ENCODE assay signal across 8 mouse cellular contexts in the genomic region with DNA sequence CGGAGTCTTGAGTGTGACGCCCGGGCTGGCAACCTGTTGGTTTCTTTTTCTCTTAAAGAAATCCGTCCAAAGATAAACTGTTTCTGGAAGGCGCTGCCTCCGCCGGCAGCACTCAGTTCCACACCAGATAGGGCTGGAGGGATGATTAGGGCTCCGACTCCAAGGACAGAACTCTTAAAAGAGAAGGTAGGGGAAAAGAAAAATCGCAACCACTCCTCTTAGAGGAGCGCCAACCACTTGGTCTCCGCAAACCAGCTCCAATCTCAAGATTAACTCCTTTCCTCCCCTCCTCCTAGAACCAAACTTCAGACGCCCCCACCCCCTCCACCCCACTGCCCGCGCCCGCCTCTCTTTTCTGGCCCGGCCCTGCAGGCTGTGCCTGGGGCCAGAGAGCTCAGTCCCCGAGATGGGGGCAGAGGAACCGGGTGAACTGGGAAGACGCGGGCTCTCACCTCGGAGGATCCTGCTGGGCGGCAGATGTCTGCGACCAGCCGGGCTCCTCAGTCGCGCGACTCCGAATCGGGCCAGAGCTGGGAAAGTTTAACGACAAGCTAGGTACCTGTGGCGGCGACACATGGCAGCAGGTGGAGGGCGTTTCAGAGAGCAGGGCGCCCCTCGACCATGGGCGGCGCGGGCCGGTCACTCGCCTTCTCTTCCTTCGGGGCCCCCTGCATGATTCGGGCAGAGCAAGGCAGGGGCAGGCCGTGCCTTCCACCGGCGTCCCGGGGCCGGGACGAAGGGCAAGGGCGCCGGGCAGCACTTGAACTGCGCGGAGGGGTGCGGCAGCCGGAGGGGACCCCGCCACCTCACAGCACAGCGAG. TPM values are rescaled to one million over a fixed set of nuclear protein-coding genes. Genes with fewer than 3 reads are reported as not detected.
DNase-seq lines count a peak whose midpoint lies in the region; ATAC-seq and TF ChIP-seq lines count a peak whose summit lies in the region.

No protein-coding gene starts in this region.

- H3K4me3 ChIP-seq in G1E (ENCODE audit: low read depth, low read length) = peak overlapping the region; percentile 90
- peak overlapping the region; percentile 83 for H3K4me3 ChIP-seq in heart, embryonic 13.5 days
- H3K4me3 ChIP-seq in liver, embryonic 13.5 days (replicated peaks) = peak overlapping the region; percentile 93

- peak overlapping the region; percentile 91 for H3K9ac ChIP-seq in heart, embryonic 13.5 days
- H3K9ac ChIP-seq in liver, embryonic 13.5 days = peak overlapping the region; percentile 96

- H3K27ac ChIP-seq in heart, embryonic 13.5 days (replicated peaks) = peak overlapping the region; percentile 84
- peak overlapping the region; percentile 88 for H3K27ac ChIP-seq in liver, embryonic 13.5 days

- no peaks in the 10 kb centered on the region for H3K27me3 ChIP-seq in G1E (ENCODE audit: insufficient read depth, low read length)
- H3K27me3 ChIP-seq in heart, embryonic 13.5 days (replicated peaks) = peaks cover 26% of the 10 kb centered on the region
- peaks cover 11% of the 10 kb centered on the region for H3K27me3 ChIP-seq in liver, embryonic 13.5 days
- no peaks in the 10 kb centered on the region; the same call in 1 of the 2 replicates for H3K27me3 ChIP-seq in splenic B cell, adult 2 months (ENCODE audit: control insufficient read depth, insufficient read depth, low read length, poor library complexity, severe bottlenecking)

- TF ChIP-seq CTCF in G1E (IDR thresholded peaks at IDR 0.05; ENCODE audit: low read depth, low read length) = no peak

- H3K9me3 ChIP-seq in G1E (replicated peaks) = no peaks in the 10 kb centered on the region
- H3K9me3 ChIP-seq in heart, embryonic 13.5 days = no peaks in the 10 kb centered on the region
- H3K9me3 ChIP-seq in liver, embryonic 13.5 days (replicated peaks) = no peaks in the 10 kb centered on the region

- H3K36me3 ChIP-seq in G1E (replicated peaks) = peaks cover 26% of the 10 kb centered on the region
- no peaks in the 10 kb centered on the region for H3K36me3 ChIP-seq in heart, embryonic 13.5 days
- H3K36me3 ChIP-seq in liver, embryonic 13.5 days = peaks cover 23% of the 10 kb centered on the region
- no peaks in the 10 kb centered on the region for H3K36me3 ChIP-seq in splenic B cell, adult 2 months (ENCODE audit: control insufficient read depth, insufficient read depth, low read length, poor library complexity, severe bottlenecking)

- peaks cover 69% of the 10 kb centered on the region for H3K4me1 ChIP-seq in G1E (ENCODE audit: insufficient read depth, low read depth, low read length)
- peaks cover 62% of the 10 kb centered on the region for H3K4me1 ChIP-seq in heart, embryonic 13.5 days
- H3K4me1 ChIP-seq in liver, embryonic 13.5 days (replicated peaks) = peaks cover 66% of the 10 kb centered on the region

- ATAC-seq in G1E (ENCODE audit: extremely low read depth, insufficient number of reproducible peaks, low FRiP score, poor library complexity, severe bottlenecking) = no peak
- no peak for ATAC-seq in heart, embryonic 13.5 days (ENCODE audit: extremely low read depth, insufficient number of reproducible peaks, low FRiP score, low TSS enrichment)
- ATAC-seq in liver, embryonic 13.5 days (ENCODE audit: low read depth) = no peak

- DNase-seq in kidney, postnatal 36 days = peak; percentile 9 to 55
- no peak for DNase-seq in kidney, postnatal 4 days
- DNase-seq in G1E (ENCODE audit: low spot score) = peak; percentile 58
- peak; percentile 48 for DNase-seq in cerebellum, adult 9-11 months
- no peak for DNase-seq in liver, embryonic 13.5 days
- DNase-seq in splenic B cell, adult 2 months (ENCODE audit: low read depth, low spot score) = peak; percentile 32
- DNase-seq in T-cell, adult 2 months (ENCODE audit: low spot score) = no peak

- under 1% methylated on average over 53 of the region's 56 CpGs for WGBS in heart, embryonic 13.5 days
- WGBS in liver, embryonic 13.5 days (ENCODE audit: insufficient replicate concordance) = under 1% methylated on average over 45 of the region's 56 CpGs

- peak overlapping the region; percentile 99 for H3K4me2 ChIP-seq in heart, embryonic 13.5 days
- H3K4me2 ChIP-seq in liver, embryonic 13.5 days = peak overlapping the region; percentile 99

RNA-seq across cellular contexts. Expression of gene Fzd5, which starts 0.7 kb away (rescaled TPM):
- total RNA-seq in G1E (2014; fragmentation: Nextera tagmentation) = 8.6 and 9.6 TPM in 2 replicates
- total RNA-seq in G1E (2017) = 3.1 and 4.4 TPM in 2 replicates
- 23.2 and 24.0 TPM in 2 replicates for polyA plus RNA-seq in G1E (2012)
- 1.1 TPM in 2 replicates for polyA plus RNA-seq in heart, embryonic 13.5 days (2015; fragmentation: Nextera tagmentation; extraction: Ambion mirVana)
- polyA plus RNA-seq in liver, embryonic 13.5 days (2015; fragmentation: Nextera tagmentation; extraction: Ambion mirVana) = 2.2 and 2.3 TPM in 2 replicates

RNA-seq across cellular contexts. Expression of gene Ccnyl1, which starts 46.6 kb away (rescaled TPM):
- 16.3 and 19.5 TPM in 2 replicates for total RNA-seq in G1E (2014; fragmentation: Nextera tagmentation)
- 13.5 and 14.2 TPM in 2 replicates for total RNA-seq in G1E (2017)
- 50.2 and 71.2 TPM in 2 replicates for polyA plus RNA-seq in G1E (2012)
- polyA plus RNA-seq in heart, embryonic 13.5 days (2015; fragmentation: Nextera tagmentation; extraction: Ambion mirVana) = 2.9 and 3.9 TPM in 2 replicates
- 0.87 and 1.1 TPM in 2 replicates for polyA plus RNA-seq in liver, embryonic 13.5 days (2015; fragmentation: Nextera tagmentation; extraction: Ambion mirVana)

Comparison
In these comparisons a context has a peak if more than half of its experiments do, and no peak if none do; other contexts are left out.
1. DNase-seq: peak in kidney, postnatal 36 days (2 of 2), G1E (single experiment), cerebellum, adult 9-11 months (single experiment) and splenic B cell, adult 2 months (single experiment); none in kidney, postnatal 4 days (0 of 2), liver, embryonic 13.5 days (single experiment) and T-cell, adult 2 months (single experiment).
2. RNA of gene Ccnyl1, which starts 46.6 kb away (polyA plus RNA-seq): 50.2 to 71.2 TPM in G1E; 2.9 to 3.9 TPM in heart, embryonic 13.5 days and 0.87 to 1.1 TPM in liver, embryonic 13.5 days; every median in the first group is over 10 times any median in the second.
3. Peak in every context shown above with its lines, with median percentiles within 50 percentile points of each other: H3K4me3 ChIP-seq.